Mouse (Mus musculus): ENCODE results near the gene Olfr376.

Olfr376 gene

GRCm38 (mm10) chr11:73370946-73371345 lies at the start of gene Olfr376:
Gene Olfr376 (plus strand): TSS chr11:73371246.
- DNase-seq: no peak

GRCm38 (mm10) chr11:73323906-73324830 lies 46.9 kb upstream of the Olfr376 start:
- DNase-seq: no peak

GRCm38 (mm10) chr11:73326485-73326886 lies 44.6 kb upstream of the Olfr376 start:
- DNase-seq: peak; percentile 6

GRCm38 (mm10) chr11:73327361-73327760 lies 43.7 kb upstream of the Olfr376 start:
- DNase-seq: no peak

- DNase-seq: no peak
Observed at GRCm38 (mm10) chr11:73329442-73329841, 41.6 kb upstream of the Olfr376 start, which contains the start of the genes Aspa, Gm49340 and Spata22. Gene Aspa (minus strand): TSS chr11:73329596. Gene Gm49340 (plus strand): TSS chr11:73329741. Gene Spata22 (plus strand): TSS chr11:73329741.

GRCm38 (mm10) chr11:73333357-73333756 lies 37.7 kb upstream of the Olfr376 start:
- DNase-seq: no peak

GRCm38 (mm10) chr11:73336919-73337318 lies 34.1 kb upstream of the Olfr376 start:
- no peak for DNase-seq

- no peak for DNase-seq
Observed at GRCm38 (mm10) chr11:73350483-73350882, 20.6 kb upstream of the Olfr376 start, which contains the start of gene Olfr20. Gene Olfr20 (plus strand): TSS chr11:73350783.

GRCm38 (mm10) chr11:73395374-73395773 lies 24.3 kb downstream of the Olfr376 start:
- DNase-seq: no peak

GRCm38 (mm10) chr11:73399514-73399913 lies 28.5 kb downstream of the Olfr376 start, which contains the start of gene Olfr1:
Gene Olfr1 (minus strand): TSS chr11:73399614.
- no peak for DNase-seq
